Mouse (Mus musculus) liver, embryonic 11.5 days (tissue): ENCODE measurements around the gene Celf3. TPM values are rescaled to one million over a fixed set of nuclear protein-coding genes. Genes with fewer than 3 reads are reported as not detected.

Experiments
- polyA plus RNA-seq: library from polyadenylated mRNA; unstranded; fragments of >200 nt; fragmentation: Nextera tagmentation; extraction: Ambion mirVana; gene quantifications from 2 replicates; pipeline ENCODE4 v1.2.1, GENCODE M21; 2014

Gene Celf3
- polyA plus RNA-seq, 1 experiment from 2014 or later: 3.8 TPM

Other genes starting within 250 kb of the Celf3 start
- gene Gm4778, start 214.3 kb upstream of the Celf3 start, polyA plus RNA-seq: not detected in 2 replicates
- gene Them4, start 168.2 kb upstream of the Celf3 start, polyA plus RNA-seq: 4.7 and 6.2 TPM in 2 replicates
- gene Them5, start 136.2 kb upstream of the Celf3 start, polyA plus RNA-seq: not detected in 2 replicates
- 0.25 TPM in 1 of 2 replicates, not detected in the other for gene C2cd4d, start 115.9 kb upstream of the Celf3 start, polyA plus RNA-seq
- gene Rorc, start 105.5 kb upstream of the Celf3 start, polyA plus RNA-seq: 0.43 and 1.0 TPM in 2 replicates
- gene Lingo4, start 79.8 kb upstream of the Celf3 start, polyA plus RNA-seq: 0.05 TPM in 1 of 2 replicates, not detected in the other
- 10.4 and 11.4 TPM in 2 replicates for gene Tdrkh, start 65.0 kb upstream of the Celf3 start, polyA plus RNA-seq
- gene Mrpl9, start 35.0 kb upstream of the Celf3 start, polyA plus RNA-seq: 84.9 and 87.3 TPM in 2 replicates
- 0.51 and 0.53 TPM in 2 replicates for gene Oaz3, start 34.4 kb upstream of the Celf3 start, polyA plus RNA-seq
- gene Riiad1, start 2.0 kb downstream of the Celf3 start, polyA plus RNA-seq: 0.53 TPM in 1 of 2 replicates, not detected in the other
- gene Snx27, start 104.4 kb downstream of the Celf3 start, polyA plus RNA-seq: 24.4 and 24.7 TPM in 2 replicates
- gene Gm10972, start 164.8 kb downstream of the Celf3 start, polyA plus RNA-seq: not detected in 2 replicates
- 7.7 and 8.8 TPM in 2 replicates for gene Tuft1, start 180.6 kb downstream of the Celf3 start, polyA plus RNA-seq
- gene Selenbp2, start 215.3 kb downstream of the Celf3 start, polyA plus RNA-seq: 1.7 and 2.6 TPM in 2 replicates